Mouse (Mus musculus) MEL (cell line): ENCODE measurements at regions not wholly inside any gene's neighbourhood (a gene's known extent, or its start where the extent isn't known, plus 50 kb on each side); places are given as distances from the start of the nearest gene placed in this dataset.

Experiments used
- DNase-seq: peaks from one replicate; pipeline ENCODE4 v3.0.0; 2011; ENCODE audit warnings: low read depth, low spot score
- H3K27ac ChIP-seq: 2 replicates; pipeline ENCODE4 v1.5.1; 2012; ENCODE audit warnings: low read depth, mild to moderate bottlenecking, control low read depth, low read length, moderate library complexity; ENCODE audit not compliant: control insufficient read depth
- H3K27me3 ChIP-seq, 2 experiments: fragments of 150-350 bp in 1 of 2; sonication (generic) in 1 of 2; 2 replicates each; pipeline ENCODE4 v1.6.1; 2012; ENCODE audit warnings: low read length in 2 of 2, mild to moderate bottlenecking in 2 of 2, improper control_type of control experiment in 1 of 2, moderate library complexity in 1 of 2; ENCODE audit not compliant: insufficient read depth in 2 of 2, control insufficient read depth in 1 of 2
- H3K36me3 ChIP-seq, 2 experiments: 2 replicates each; pipeline ENCODE4 v1.6.1; 2012 to 2014; ENCODE audit warnings: low read length in 2 of 2, improper control_type of control experiment in 1 of 2, inconsistent platforms in 1 of 2, mild to moderate bottlenecking in 1 of 2; ENCODE audit not compliant: insufficient read depth in 2 of 2, control insufficient read depth in 1 of 2
- H3K4me1 ChIP-seq, 2 experiments: fragments of 150-350 bp in 1 of 2; sonication (generic) in 1 of 2; 2 replicates each; pipeline ENCODE4 v1.6.1; 2012; ENCODE audit warnings: low read length in 2 of 2, improper control_type of control experiment in 1 of 2, mild to moderate bottlenecking in 1 of 2; ENCODE audit not compliant: insufficient read depth in 2 of 2, control insufficient read depth in 1 of 2
- H3K4me3 ChIP-seq, 2 experiments: fragments of 150-350 bp in 1 of 2; sonication (generic) in 1 of 2; 2 replicates each; pipeline ENCODE4 v1.5.1; 2012; ENCODE audit warnings: low read depth in 2 of 2, low read length in 2 of 2, mild to moderate bottlenecking in 2 of 2, moderate library complexity in 2 of 2, control low read depth in 1 of 2, improper control_type of control experiment in 1 of 2; ENCODE audit not compliant: control insufficient read depth in 1 of 2, insufficient read depth in 1 of 2
- H3K79me2 ChIP-seq: 2 replicates; pipeline ENCODE4 v1.6.1; 2012; ENCODE audit warnings: mild to moderate bottlenecking, low read length, moderate library complexity; ENCODE audit not compliant: control insufficient read depth, poor library complexity, insufficient read depth
- H3K9ac ChIP-seq: 2 replicates; pipeline ENCODE4 v1.6.1; 2012; ENCODE audit warnings: low read depth, mild to moderate bottlenecking, control low read depth, low read length, moderate library complexity; ENCODE audit not compliant: control insufficient read depth, poor library complexity, severe bottlenecking
- H3K9me3 ChIP-seq: fragments of 150-350 bp; sonication (generic); replicated peaks from 2 replicates; pipeline ENCODE4 v1.6.1; 2012; ENCODE audit warnings: mild to moderate bottlenecking, low read length, improper control_type of control experiment, moderate library complexity; ENCODE audit not compliant: insufficient read depth
- BHLHE40 ChIP-seq: IDR thresholded peaks from 2 replicates; pipeline ENCODE4 v1.6.1; 2012; ENCODE audit warnings: low read depth, mild to moderate bottlenecking, inconsistent platforms, low read length, improper control_type of control experiment, borderline replicate concordance
- CHD1 ChIP-seq: IDR thresholded peaks from 2 replicates; pipeline ENCODE4 v1.6.1; 2012; ENCODE audit warnings: low read depth, mild to moderate bottlenecking, inconsistent platforms, low read length, improper control_type of control experiment
- CHD2 ChIP-seq: IDR thresholded peaks from 2 replicates; pipeline ENCODE4 v1.6.1; 2011; ENCODE audit warnings: low read length, improper control_type of control experiment
- CTCF ChIP-seq, 3 experiments: IDR thresholded peaks in 2 of 3; conservative IDR thresholded peaks in 1 of 3; 2 replicates each; pipeline ENCODE4 v1.5.1; 2011 to 2012; ENCODE audit warnings: low read length in 3 of 3, low read depth in 2 of 3, mild to moderate bottlenecking in 2 of 3, improper control_type of control experiment in 1 of 3, inconsistent platforms in 1 of 3, mixed read lengths in 1 of 3, moderate library complexity in 1 of 3; ENCODE audit not compliant: control insufficient read depth in 1 of 3, insufficient read depth in 1 of 3, poor library complexity in 1 of 3, severe bottlenecking in 1 of 3
- ELF1 ChIP-seq: IDR thresholded peaks from 2 replicates; pipeline ENCODE4 v1.6.1; 2014; ENCODE audit warnings: low read depth, mild to moderate bottlenecking, inconsistent platforms, low read length, improper control_type of control experiment, moderate library complexity
- GATA1 ChIP-seq: IDR thresholded peaks from 2 replicates; pipeline ENCODE4 v1.6.1; 2011; ENCODE audit warnings: low read depth, low read length, improper control_type of control experiment
- JUND ChIP-seq: IDR thresholded peaks from 2 replicates; pipeline ENCODE4 v1.6.1; 2011; ENCODE audit warnings: low read depth, mild to moderate bottlenecking, improper control_type of control experiment, low read length
- KAT2A ChIP-seq: conservative IDR thresholded peaks from 2 replicates; pipeline ENCODE4 v1.6.1; 2012; ENCODE audit warnings: low read depth, low read length, improper control_type of control experiment, inconsistent platforms
- MAX ChIP-seq: IDR thresholded peaks from 2 replicates; pipeline ENCODE4 v1.6.1; 2011; ENCODE audit warnings: low read length, improper control_type of control experiment
- MAZ ChIP-seq: IDR thresholded peaks from 2 replicates; pipeline ENCODE4 v1.6.1; 2012; ENCODE audit warnings: low read depth, mild to moderate bottlenecking, inconsistent platforms, low read length, improper control_type of control experiment
- MYC ChIP-seq: IDR thresholded peaks from 2 replicates; pipeline ENCODE4 v1.6.1; 2011; ENCODE audit warnings: low read depth, mild to moderate bottlenecking, low read length, improper control_type of control experiment, moderate library complexity
- POLR2A ChIP-seq, 2 experiments: IDR thresholded peaks; 2 replicates each; pipeline ENCODE4 v1.6.1; 2011 to 2012; ENCODE audit warnings: low read length in 2 of 2, mild to moderate bottlenecking in 2 of 2, control low read depth in 1 of 2, improper control_type of control experiment in 1 of 2, low read depth in 1 of 2, moderate library complexity in 1 of 2; ENCODE audit not compliant: control insufficient read depth in 1 of 2, insufficient read depth in 1 of 2, poor library complexity in 1 of 2
- POLR2AphosphoS5 ChIP-seq: IDR thresholded peaks from 2 replicates; pipeline ENCODE4 v1.6.1; 2012; ENCODE audit warnings: low read depth, borderline replicate concordance, mild to moderate bottlenecking, inconsistent platforms, low read length, moderate library complexity, mixed read lengths
- RAD21 ChIP-seq: IDR thresholded peaks from 2 replicates; pipeline ENCODE4 v1.6.1; 2011; ENCODE audit warnings: mild to moderate bottlenecking, low read depth, low read length, improper control_type of control experiment
- RCOR1 ChIP-seq: IDR thresholded peaks from 2 replicates; pipeline ENCODE4 v1.6.1; 2012; ENCODE audit warnings: low read depth, mild to moderate bottlenecking, inconsistent platforms, low read length, improper control_type of control experiment
- SIN3A ChIP-seq: IDR thresholded peaks from 2 replicates; pipeline ENCODE4 v1.6.1; 2012; ENCODE audit warnings: low read length, improper control_type of control experiment, inconsistent platforms
- SMC3 ChIP-seq: IDR thresholded peaks from 2 replicates; pipeline ENCODE4 v1.6.1; 2011; ENCODE audit warnings: low read depth, low read length, improper control_type of control experiment
- TAL1 ChIP-seq: IDR thresholded peaks from 2 replicates; pipeline ENCODE4 v1.6.1; 2012; ENCODE audit warnings: mild to moderate bottlenecking, inconsistent platforms, low read length, moderate library complexity, mixed read lengths
- TCF12 ChIP-seq: IDR thresholded peaks from 2 replicates; pipeline ENCODE4 v1.6.1; 2014; ENCODE audit warnings: low read depth, mild to moderate bottlenecking, inconsistent platforms, low read length, improper control_type of control experiment, moderate library complexity
- ZKSCAN1 ChIP-seq: IDR thresholded peaks from 2 replicates; pipeline ENCODE4 v1.6.1; 2012; ENCODE audit warnings: low read depth, mild to moderate bottlenecking, inconsistent platforms, low read length, improper control_type of control experiment, moderate library complexity
- ZMIZ1 ChIP-seq: IDR thresholded peaks from 2 replicates; pipeline ENCODE4 v1.6.1; 2012; ENCODE audit warnings: low read depth, mild to moderate bottlenecking, inconsistent platforms, low read length, improper control_type of control experiment, moderate library complexity

DNA sequence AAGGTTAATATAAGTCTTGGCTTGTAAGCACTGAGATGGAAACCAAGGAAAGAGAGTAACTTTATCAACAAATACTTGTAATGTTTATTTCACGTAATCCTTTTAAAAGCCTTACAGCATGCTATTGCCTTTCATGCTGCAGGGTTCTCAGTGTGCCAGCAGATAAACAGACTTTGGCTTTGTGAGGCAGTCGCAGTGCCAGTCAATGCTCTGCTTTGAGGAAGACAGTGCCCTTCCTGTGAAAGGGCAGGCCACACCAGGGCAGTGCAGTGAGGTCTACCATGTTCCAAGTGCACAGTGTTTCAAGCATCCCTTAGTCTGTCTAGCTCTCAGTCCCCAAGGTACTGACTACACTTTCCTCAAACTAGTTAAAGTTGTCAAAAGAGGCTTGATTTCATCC is 360.6 kb downstream of the Serpinb8 start:
- DNase-seq, result no peak
- no peak overlapping the region for H3K27ac ChIP-seq
- no peaks in the 10 kb centered on the region for H3K79me2 ChIP-seq
- no peak overlapping the region for H3K4me3 ChIP-seq
- no peaks in the 10 kb centered on the region for H3K4me1 ChIP-seq
- no peaks in the 10 kb centered on the region for H3K27me3 ChIP-seq
- no peaks in the 10 kb centered on the region; the same call in 1 of the 2 replicates for H3K9me3 ChIP-seq
- TF ChIP-seq JUND, result no peak
- TF ChIP-seq POLR2AphosphoS5, result no peak
- TF ChIP-seq BHLHE40, result no peak
- no peak for TF ChIP-seq ZMIZ1
- no peak for TF ChIP-seq ELF1
- TF ChIP-seq MAZ, result no peak
- TF ChIP-seq CHD2, result no peak
- no peak for TF ChIP-seq TCF12
- TF ChIP-seq GATA1, result no peak
- no peak overlapping the region for H3K9ac ChIP-seq
- H3K36me3 ChIP-seq, result no peaks in the 10 kb centered on the region

DNA sequence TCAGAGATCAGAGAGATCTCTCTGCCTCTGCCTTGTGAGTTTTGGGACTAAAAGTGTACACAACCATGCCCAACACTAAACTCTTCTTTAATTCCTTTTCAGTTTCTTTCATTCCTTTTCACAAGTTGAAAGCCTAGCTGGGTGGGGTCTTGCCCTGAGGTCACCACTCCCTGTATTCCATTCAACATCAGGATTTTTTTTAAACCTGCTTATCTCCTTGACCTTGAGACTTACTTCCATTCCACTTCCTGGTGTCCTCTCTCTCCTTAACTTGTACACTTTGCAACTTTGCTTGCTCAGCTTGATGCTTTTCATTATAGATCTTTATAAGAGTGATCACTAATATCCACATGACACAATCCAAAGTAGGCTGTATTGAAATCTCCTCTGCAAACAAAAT is 371.2 kb downstream of the Serpinb8 start:
- no peak for DNase-seq

DNA sequence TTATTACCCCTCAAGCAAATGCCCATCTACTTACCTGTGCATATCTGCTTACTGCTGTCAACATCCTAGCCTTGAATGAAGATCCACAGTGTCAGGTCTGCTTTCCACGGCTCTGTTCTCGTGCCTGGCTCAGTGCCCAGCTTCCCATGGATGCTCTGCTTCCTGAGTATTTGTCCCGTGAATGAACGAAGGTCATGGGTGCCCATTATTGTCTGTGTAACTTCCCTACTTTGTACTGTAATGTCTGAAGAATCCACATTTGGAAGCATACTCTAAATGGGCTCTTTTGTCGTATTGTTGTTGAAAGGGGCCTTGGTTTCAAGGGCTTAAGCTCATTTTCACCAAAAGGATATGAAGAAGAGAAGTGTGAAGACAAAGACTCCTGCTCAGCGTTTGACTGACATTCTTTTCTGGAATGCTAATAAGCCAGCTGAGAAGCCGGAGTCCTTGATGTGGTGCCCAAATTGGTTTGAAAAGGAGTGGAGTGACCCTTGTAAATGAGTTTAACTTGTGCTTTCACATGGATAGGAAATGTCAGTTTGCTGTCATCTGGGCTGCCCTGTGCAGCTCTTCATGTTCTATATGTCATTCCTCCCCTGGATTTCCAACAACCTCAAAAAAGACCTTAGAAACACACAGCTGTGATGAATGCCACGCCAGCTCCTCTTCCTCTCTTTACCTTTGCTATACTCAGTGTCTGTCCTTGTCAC is 386.0 kb downstream of the Serpinb8 start:
- Histone ChIP-seq H3K79me2 (no peaks in the 10 kb centered on the region), H3K9me3 (no peaks in the 10 kb centered on the region), H3K4me3 (no peak overlapping the region), H3K36me3 (no peaks in the 10 kb centered on the region), H3K9ac (no peak overlapping the region), H3K27me3 (no peaks in the 10 kb centered on the region), H3K27ac (no peak overlapping the region)
- no peak for DNase-seq
- TF ChIP-seq SIN3A, result no peak
- no peak for TF ChIP-seq RAD21
- TF ChIP-seq CTCF (IDR thresholded peaks at IDR 0.05 in 2 of 3, conservative IDR thresholded peaks at IDR 0.05 in 1 of 3; ENCODE audit: control insufficient read depth in 1 of 3, insufficient read depth in 1 of 3, low read depth in 2 of 3, low read length in 3 of 3, poor library complexity in 1 of 3, severe bottlenecking in 1 of 3), result no peak
- TF ChIP-seq ZKSCAN1, result no peak
- no peak for TF ChIP-seq TCF12
- no peak for TF ChIP-seq TAL1
- no peak for TF ChIP-seq BHLHE40
- no peak for TF ChIP-seq ZMIZ1
- TF ChIP-seq RCOR1, result no peak
- no peak for TF ChIP-seq MAX
- no peak for TF ChIP-seq MYC
- no peak for TF ChIP-seq POLR2A (IDR thresholded peaks at IDR 0.05; ENCODE audit: control insufficient read depth in 1 of 2, insufficient read depth in 1 of 2, low read depth in 1 of 2, low read length in 2 of 2, poor library complexity in 1 of 2)
- TF ChIP-seq KAT2A, result no peak
- no peak for TF ChIP-seq SMC3
- TF ChIP-seq MAZ, result no peak
- TF ChIP-seq, all 39 proteins: peak for 0
- no peaks in the 10 kb centered on the region for H3K4me1 ChIP-seq

More for the DNA sequence above, 371.2 kb downstream of the Serpinb8 start:
- no peak for TF ChIP-seq CHD1
- no peaks in the 10 kb centered on the region for H3K4me1 ChIP-seq
- no peak overlapping the region for H3K9ac ChIP-seq
- H3K4me3 ChIP-seq, result no peak overlapping the region
- no peaks in the 10 kb centered on the region for H3K79me2 ChIP-seq
- no peaks in the 10 kb centered on the region for H3K36me3 ChIP-seq
- H3K27me3 ChIP-seq, result no peaks in the 10 kb centered on the region
- H3K9me3 ChIP-seq, result no peaks in the 10 kb centered on the region
- H3K27ac ChIP-seq, result no peak overlapping the region
